Mouse (Mus musculus): ENCODE results near the gene Olfr474.

GRCm38 (mm10) chr7:107930146-107930545 is 24.3 kb upstream of the Olfr474 start, which contains the start of gene Olfr473:
- TF ChIP-seq CTCF (conservative IDR thresholded peaks at IDR 0.05 in 1 of 2, IDR thresholded peaks at IDR 0.05 in 1 of 2; ENCODE audit: low read depth in 2 of 2, low read length in 2 of 2) (no peak), POLR2A (IDR thresholded peaks at IDR 0.05; ENCODE audit: low read depth, low read length) (no peak)

All from CH12.LX (cell line).